Mouse (Mus musculus): ENCODE data around the gene Gm11634.

DNA sequence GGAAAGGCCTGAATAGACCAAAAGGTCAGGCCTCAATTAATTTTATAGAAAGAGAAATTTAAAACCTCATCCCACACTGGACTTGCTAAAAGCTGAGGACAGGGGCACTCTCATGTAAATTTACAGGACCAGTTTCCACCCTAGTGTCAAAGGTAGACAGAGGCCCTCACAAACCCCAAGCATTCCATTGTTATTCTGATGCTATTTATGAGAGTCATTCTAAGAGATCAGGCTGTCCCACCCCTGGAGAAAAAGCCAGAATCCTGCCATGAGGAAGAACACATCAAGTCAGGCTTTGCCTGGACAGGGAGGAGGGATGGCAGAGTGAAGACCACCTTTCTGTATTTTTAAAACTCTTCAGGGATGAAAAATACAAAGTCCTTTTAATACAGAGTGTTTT, 50.5 kb downstream of the Gm11634 start:
- TF ChIP-seq CTCF (IDR thresholded peaks at IDR 0.05; ENCODE audit: extremely low read depth, insufficient read depth, insufficient read length, insufficient replicate concordance) (no peak), POLR2A (IDR thresholded peaks at IDR 0.05; ENCODE audit: low read depth, low read length) (no peak)

All from spleen, adult 2 months (tissue).